Mouse (Mus musculus): ENCODE results near the gene Rasd1. TPM values are rescaled to one million over a fixed set of nuclear protein-coding genes. Genes with fewer than 3 reads are reported as not detected.

Rasd1 gene
- 3.7 and 7.9 TPM in 2 replicates for polyA plus RNA-seq (2012; rRNA removed)

GRCm38 (mm10) chr11:59964818-59965217 is at the start of gene Rasd1:
Gene Rasd1, minus strand, starts transcription at chr11:59964944.
- Histone ChIP-seq H3K4me3 (ENCODE audit: insufficient read depth, low read length) (peak within 1 kb of the TSS; percentile 35), H3K27ac (ENCODE audit: insufficient read depth, low read length) (peak within 1 kb of the TSS; percentile 25; the same call in 1 of the 2 replicates), H3K4me1 (ENCODE audit: control insufficient read depth, insufficient read depth, low read length) (peaks cover 4% of the 10 kb centered on the region)
- peak; percentile 82 for TF ChIP-seq POLR2A (IDR thresholded peaks at IDR 0.05; ENCODE audit: extremely low read depth, insufficient read depth, low read length)
- no peak for TF ChIP-seq CTCF (IDR thresholded peaks at IDR 0.05; ENCODE audit: extremely low read depth, insufficient read depth, low read length)

GRCm38 (mm10) chr11:60011516-60011915 is 46.8 kb upstream of the Rasd1 start:
- Histone ChIP-seq H3K4me3 (ENCODE audit: insufficient read depth, low read length) (no peak overlapping the region), H3K4me1 (ENCODE audit: control insufficient read depth, insufficient read depth, low read length) (peaks cover 3% of the 10 kb centered on the region; the same call in 1 of the 2 replicates), H3K27ac (ENCODE audit: insufficient read depth, low read length) (no peak overlapping the region)
- TF ChIP-seq CTCF (IDR thresholded peaks at IDR 0.05; ENCODE audit: extremely low read depth, insufficient read depth, low read length) = no peak

DNA sequence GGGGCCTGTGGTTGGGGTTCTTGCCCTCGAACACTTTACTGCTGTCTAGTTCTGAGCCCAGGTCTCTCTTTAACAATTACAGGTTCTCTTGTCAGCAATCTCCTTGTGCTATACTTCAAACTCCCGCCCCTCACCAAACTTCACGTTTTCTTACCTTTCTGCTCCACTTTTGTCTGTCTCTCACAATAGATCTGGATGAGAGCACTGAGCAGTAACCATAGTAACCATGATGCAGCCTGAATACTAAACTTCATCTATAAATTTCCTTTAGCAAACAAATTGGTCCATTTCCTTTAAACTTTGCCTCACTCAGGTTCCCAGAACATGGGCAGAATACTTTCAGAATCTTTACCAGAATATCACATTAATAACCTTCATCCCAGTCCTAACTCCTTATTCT is 44.7 kb upstream of the Rasd1 start:
- peaks cover 3% of the 10 kb centered on the region; the same call in 1 of the 2 replicates for H3K4me1 ChIP-seq (ENCODE audit: control insufficient read depth, insufficient read depth, low read length)
- H3K4me3 ChIP-seq (ENCODE audit: insufficient read depth, low read length) = no peak overlapping the region
- no peak overlapping the region for H3K27ac ChIP-seq (ENCODE audit: insufficient read depth, low read length)
- no peak for TF ChIP-seq POLR2A (IDR thresholded peaks at IDR 0.05; ENCODE audit: extremely low read depth, insufficient read depth, low read length)
- no peak for TF ChIP-seq CTCF (IDR thresholded peaks at IDR 0.05; ENCODE audit: extremely low read depth, insufficient read depth, low read length)

DNA sequence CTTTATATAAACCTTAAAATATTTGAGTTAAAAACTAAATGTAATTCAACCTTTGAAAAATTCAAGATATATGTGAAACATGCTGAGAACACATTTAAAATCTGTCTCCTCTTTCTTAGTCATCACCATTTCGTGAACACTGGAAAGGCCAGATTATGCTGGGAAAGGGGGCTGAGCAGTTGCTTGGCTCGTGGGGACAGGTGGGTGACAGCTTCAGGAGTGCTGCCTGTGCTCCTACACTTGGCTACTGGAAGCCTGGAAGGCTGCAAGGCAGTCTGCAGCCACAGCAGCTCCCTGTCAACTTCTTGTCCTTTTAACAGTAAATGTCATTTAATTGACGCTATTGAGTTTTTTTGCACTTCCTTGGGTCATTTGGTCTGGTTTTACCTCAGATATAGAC is 41.1 kb upstream of the Rasd1 start:
- no peak for TF ChIP-seq CTCF (IDR thresholded peaks at IDR 0.05; ENCODE audit: extremely low read depth, insufficient read depth, low read length)
- no peak for TF ChIP-seq POLR2A (IDR thresholded peaks at IDR 0.05; ENCODE audit: extremely low read depth, insufficient read depth, low read length)
- no peak overlapping the region for H3K27ac ChIP-seq (ENCODE audit: insufficient read depth, low read length)
- peaks cover 3% of the 10 kb centered on the region; the same call in 1 of the 2 replicates for H3K4me1 ChIP-seq (ENCODE audit: control insufficient read depth, insufficient read depth, low read length)

GRCm38 (mm10) chr11:60004716-60005115 is 40.0 kb upstream of the Rasd1 start:
- Histone ChIP-seq H3K27ac (ENCODE audit: insufficient read depth, low read length) (peak overlapping the region; percentile 72; the same call in 1 of the 2 replicates), H3K4me3 (ENCODE audit: insufficient read depth, low read length) (no peak overlapping the region), H3K4me1 (ENCODE audit: control insufficient read depth, insufficient read depth, low read length) (peaks cover 3% of the 10 kb centered on the region; the same call in 1 of the 2 replicates)
- TF ChIP-seq CTCF (IDR thresholded peaks at IDR 0.05; ENCODE audit: extremely low read depth, insufficient read depth, low read length) (no peak), POLR2A (IDR thresholded peaks at IDR 0.05; ENCODE audit: extremely low read depth, insufficient read depth, low read length) (no peak)

More for the DNA sequence above, 41.1 kb upstream of the Rasd1 start:
- no peak overlapping the region for H3K4me3 ChIP-seq (ENCODE audit: insufficient read depth, low read length)

GRCm38 (mm10) chr11:60003811-60004210 is 39.1 kb upstream of the Rasd1 start:
- TF ChIP-seq POLR2A (IDR thresholded peaks at IDR 0.05; ENCODE audit: extremely low read depth, insufficient read depth, low read length) (no peak), CTCF (IDR thresholded peaks at IDR 0.05; ENCODE audit: extremely low read depth, insufficient read depth, low read length) (no peak)
- no peaks in the 10 kb centered on the region for H3K4me1 ChIP-seq (ENCODE audit: control insufficient read depth, insufficient read depth, low read length)
- no peak overlapping the region for H3K4me3 ChIP-seq (ENCODE audit: insufficient read depth, low read length)
- H3K27ac ChIP-seq (ENCODE audit: insufficient read depth, low read length) = no peak overlapping the region

DNA sequence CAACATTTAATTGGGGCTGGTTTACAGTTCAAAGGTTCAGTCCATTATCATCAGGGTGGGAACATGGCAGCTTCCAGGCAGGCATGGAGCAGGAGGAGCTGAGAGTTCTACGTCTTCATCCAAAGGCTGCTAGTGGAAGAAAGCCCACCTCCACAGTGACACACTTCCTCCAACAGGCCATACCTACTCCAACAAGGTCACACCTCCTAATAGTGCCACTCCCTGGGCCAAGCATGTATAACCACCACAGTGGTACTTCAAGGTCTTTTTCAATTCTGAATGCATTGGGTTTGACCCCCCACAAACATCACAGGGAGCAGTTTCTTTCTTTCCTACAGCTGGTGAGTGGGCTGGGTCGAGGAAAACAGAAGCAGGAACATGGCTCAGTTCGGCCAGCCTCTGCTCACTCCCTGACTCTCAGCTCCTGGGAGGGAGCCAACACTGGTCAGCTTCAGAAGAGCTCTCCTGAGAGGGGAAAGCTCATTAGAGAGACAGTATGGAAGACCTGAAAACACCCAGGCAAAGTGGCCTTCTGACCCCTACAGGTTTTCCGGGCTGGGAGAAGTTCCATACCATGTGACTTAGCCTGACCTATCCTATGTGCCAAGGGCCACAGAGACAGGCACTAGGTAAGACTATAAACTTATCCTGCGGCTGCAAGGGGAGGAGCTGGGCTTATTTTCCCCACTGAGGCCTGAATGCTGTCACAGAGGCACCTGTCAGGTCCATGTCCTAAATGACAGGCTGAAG is 36.7 kb upstream of the Rasd1 start:
- Histone ChIP-seq H3K4me1 (ENCODE audit: control insufficient read depth, insufficient read depth, low read length) (no peaks in the 10 kb centered on the region), H3K27ac (ENCODE audit: insufficient read depth, low read length) (no peak overlapping the region), H3K4me3 (ENCODE audit: insufficient read depth, low read length) (no peak overlapping the region)
- TF ChIP-seq POLR2A (IDR thresholded peaks at IDR 0.05; ENCODE audit: extremely low read depth, insufficient read depth, low read length) (no peak), CTCF (IDR thresholded peaks at IDR 0.05; ENCODE audit: extremely low read depth, insufficient read depth, low read length) (no peak)

GRCm38 (mm10) chr11:59994318-59994717 is 29.6 kb upstream of the Rasd1 start:
- Histone ChIP-seq H3K27ac (ENCODE audit: insufficient read depth, low read length) (no peak overlapping the region), H3K4me3 (ENCODE audit: insufficient read depth, low read length) (no peak overlapping the region), H3K4me1 (ENCODE audit: control insufficient read depth, insufficient read depth, low read length) (no peaks in the 10 kb centered on the region)
- no peak for TF ChIP-seq CTCF (IDR thresholded peaks at IDR 0.05; ENCODE audit: extremely low read depth, insufficient read depth, low read length)
- TF ChIP-seq POLR2A (IDR thresholded peaks at IDR 0.05; ENCODE audit: extremely low read depth, insufficient read depth, low read length) = no peak

- Histone ChIP-seq H3K4me3 (ENCODE audit: insufficient read depth, low read length) (no peak overlapping the region), H3K27ac (ENCODE audit: insufficient read depth, low read length) (no peak overlapping the region)
- TF ChIP-seq POLR2A (IDR thresholded peaks at IDR 0.05; ENCODE audit: extremely low read depth, insufficient read depth, low read length) = no peak
- TF ChIP-seq CTCF (IDR thresholded peaks at IDR 0.05; ENCODE audit: extremely low read depth, insufficient read depth, low read length) = no peak
These were observed 26.6 kb upstream of the Rasd1 start for GRCm38 (mm10) chr11:59991365-59991764.

GRCm38 (mm10) chr11:59989406-59989805 is 24.7 kb upstream of the Rasd1 start:
- TF ChIP-seq POLR2A (IDR thresholded peaks at IDR 0.05; ENCODE audit: extremely low read depth, insufficient read depth, low read length) = no peak
- TF ChIP-seq CTCF (IDR thresholded peaks at IDR 0.05; ENCODE audit: extremely low read depth, insufficient read depth, low read length) = no peak

More at GRCm38 (mm10) chr11:59991365-59991764, 26.6 kb upstream of the Rasd1 start:
- no peaks in the 10 kb centered on the region for H3K4me1 ChIP-seq (ENCODE audit: control insufficient read depth, insufficient read depth, low read length)

More at GRCm38 (mm10) chr11:59989406-59989805, 24.7 kb upstream of the Rasd1 start:
- Histone ChIP-seq H3K27ac (ENCODE audit: insufficient read depth, low read length) (no peak overlapping the region), H3K4me3 (ENCODE audit: insufficient read depth, low read length) (no peak overlapping the region), H3K4me1 (ENCODE audit: control insufficient read depth, insufficient read depth, low read length) (no peaks in the 10 kb centered on the region)

Measured in cortical plate, adult 2 months (tissue).